Mouse (Mus musculus) lung, embryonic 16.5 days (tissue): ENCODE measurements around the gene Hs6st3. TPM values are rescaled to one million over a fixed set of nuclear protein-coding genes. Genes with fewer than 3 reads are reported as not detected.
"Not testable (repeated sequence)": the region's sequence is repeated elsewhere in the genome, so short reads cannot be mapped to it uniquely, and the experiment has no call there.

Experiments used
- ATAC-seq: fragments of 200-750 bp; cut with Nextera tagmentation; 2 replicates; pipeline ENCODE4 v1.8.0; 2017; ENCODE audit warnings: low read depth, mild to moderate bottlenecking, moderate library complexity
- H3K27ac ChIP-seq: fragments of 300-500 bp; sonication (generic); 2 replicates; pipeline ENCODE4 v1.5.1; 2014; ENCODE audit warnings: mild to moderate bottlenecking, control low read depth, low read length
- H3K27me3 ChIP-seq: fragments of 300-500 bp; sonication (generic); 2 replicates; pipeline ENCODE4 v1.6.1; 2014; ENCODE audit warnings: low read depth, low read length, mixed read lengths; ENCODE audit not compliant: control insufficient read depth, insufficient read depth
- H3K36me3 ChIP-seq: fragments of 300-500 bp; sonication (generic); 2 replicates; pipeline ENCODE4 v1.6.1; 2014; ENCODE audit warnings: low read length; ENCODE audit not compliant: control insufficient read depth, insufficient read depth
- H3K4me1 ChIP-seq: fragments of 300-500 bp; sonication (generic); replicated peaks from 2 replicates; pipeline ENCODE4 v1.6.1; 2014; ENCODE audit warnings: low read length, mixed read lengths; ENCODE audit not compliant: control insufficient read depth, insufficient read depth
- H3K4me2 ChIP-seq: fragments of 300-500 bp; sonication (generic); 2 replicates; pipeline ENCODE4 v1.6.1; 2014; ENCODE audit warnings: low read depth, low read length, control low read depth
- H3K4me3 ChIP-seq: fragments of 300-500 bp; sonication (generic); 2 replicates; pipeline ENCODE4 v1.5.1; 2014; ENCODE audit warnings: mild to moderate bottlenecking, low read length, control low read depth
- H3K9ac ChIP-seq: fragments of 300-500 bp; sonication (generic); 2 replicates; pipeline ENCODE4 v1.6.1; 2014; ENCODE audit warnings: low read length, control low read depth
- H3K9me3 ChIP-seq: fragments of 300-500 bp; sonication (generic); 2 replicates; pipeline ENCODE4 v1.6.1; 2016; ENCODE audit warnings: low read length; ENCODE audit not compliant: control insufficient read depth
- WGBS: fragments of 180-500 bp; shearing (Covaris S2); extraction: QIAGEN DNeasy Blood & Tissue Kit; methylation state at CpG from one replicate; pipeline ENCODE4 v1.1.7; 2014; 5-methylcytosine and 5-hydroxymethylcytosine counted together
- polyA plus RNA-seq: library from polyadenylated mRNA; unstranded; fragments of >200 nt; fragmentation: Nextera tagmentation; extraction: Ambion mirVana; gene quantifications from 2 replicates; pipeline ENCODE4 v1.2.1, GENCODE M21; 2015

Gene Hs6st3
- polyA plus RNA-seq, 1 experiment from 2014 or later, result 0.43 TPM

DNA sequence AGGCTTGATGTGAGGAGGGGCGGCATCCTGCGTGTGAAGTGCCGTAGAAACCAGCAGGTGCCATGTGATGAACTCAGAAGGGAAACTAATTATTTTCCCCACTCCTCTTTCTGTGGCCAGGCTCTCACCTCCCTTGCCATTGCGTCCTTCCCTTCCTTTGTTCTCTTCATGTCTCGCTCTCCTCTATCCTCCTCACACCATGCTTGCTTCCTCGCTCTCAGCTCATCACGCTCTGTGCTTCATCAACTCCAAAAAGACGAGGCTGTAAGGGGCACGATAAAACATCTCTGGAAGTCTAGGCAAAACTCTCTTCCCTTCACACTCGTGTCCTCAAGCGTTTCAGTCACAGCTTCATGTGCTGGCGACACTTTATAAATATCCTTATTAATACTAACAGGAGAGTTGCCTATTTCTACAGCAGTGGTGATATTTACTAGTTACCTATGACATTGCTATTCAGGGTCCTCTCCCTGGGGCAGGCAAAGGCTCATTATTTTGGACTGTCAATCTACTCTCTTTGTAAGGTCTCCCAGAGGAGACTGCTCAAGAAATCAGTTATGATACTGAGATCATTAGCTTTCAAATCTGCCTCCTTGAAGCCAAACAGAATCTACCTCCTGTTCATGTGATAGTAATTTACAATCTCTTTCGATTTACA, 394.9 kb downstream of the Hs6st3 start:
- H3K27me3 ChIP-seq, result no peaks in the 10 kb centered on the region
- no peaks in the 10 kb centered on the region for H3K36me3 ChIP-seq
- ATAC-seq, result no peak
- no peaks in the 10 kb centered on the region for H3K9me3 ChIP-seq
- H3K4me3 ChIP-seq, result no peak overlapping the region
- no peak overlapping the region for H3K27ac ChIP-seq
- no peak overlapping the region for H3K9ac ChIP-seq
- H3K4me2 ChIP-seq, result no peak overlapping the region
- H3K4me1 ChIP-seq, result no peaks in the 10 kb centered on the region
- 68% methylated on average over 13 of the region's 13 CpGs for WGBS

DNA sequence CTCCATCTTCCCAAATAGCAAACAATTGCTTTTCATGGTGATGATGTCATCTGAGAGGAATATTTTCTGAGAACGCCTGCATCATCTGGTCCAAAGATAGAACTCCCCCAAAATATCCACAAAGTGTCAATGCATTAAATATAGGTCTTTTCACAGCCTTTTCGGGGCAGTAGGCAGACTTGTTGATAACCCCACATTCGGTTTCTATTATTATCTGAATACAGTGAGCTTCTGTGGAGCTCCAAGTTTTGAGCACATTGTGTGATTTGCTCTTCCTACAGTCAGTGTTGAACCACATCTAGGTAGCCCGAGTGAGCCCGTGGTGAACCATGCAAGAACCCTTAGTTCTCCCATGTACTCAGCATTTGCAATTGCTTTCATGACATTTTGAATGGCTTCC, 402.4 kb downstream of the Hs6st3 start:
- no peaks in the 10 kb centered on the region for H3K27me3 ChIP-seq
- H3K4me2 ChIP-seq, result no peak overlapping the region
- no peak overlapping the region for H3K9ac ChIP-seq
- 83% methylated on average over 5 of the region's 5 CpGs for WGBS
- no peaks in the 10 kb centered on the region for H3K9me3 ChIP-seq
- no peaks in the 10 kb centered on the region for H3K4me1 ChIP-seq
- no peak for ATAC-seq
- no peak overlapping the region for H3K4me3 ChIP-seq
- no peak overlapping the region for H3K27ac ChIP-seq
- no peaks in the 10 kb centered on the region for H3K36me3 ChIP-seq

- Histone ChIP-seq H3K9ac (no peak overlapping the region), H3K9me3 (no peaks in the 10 kb centered on the region), H3K36me3 (no peaks in the 10 kb centered on the region), H3K4me3 (no peak overlapping the region), H3K27ac (no peak overlapping the region), H3K27me3 (no peaks in the 10 kb centered on the region), H3K4me1 (no peaks in the 10 kb centered on the region), H3K4me2 (no peak overlapping the region)
- no peak for ATAC-seq
- 54% methylated on average over 3 of the region's 3 CpGs for WGBS
Measured at GRCm38 (mm10) chr14:119544596-119544995, 406.5 kb downstream of the Hs6st3 start.

- Histone ChIP-seq H3K27ac (no peak overlapping the region), H3K9me3 (no peaks in the 10 kb centered on the region), H3K36me3 (no peaks in the 10 kb centered on the region), H3K4me2 (no peak overlapping the region), H3K9ac (no peak overlapping the region), H3K4me1 (no peaks in the 10 kb centered on the region), H3K4me3 (no peak overlapping the region), H3K27me3 (no peaks in the 10 kb centered on the region)
- no peak for ATAC-seq
- WGBS, result 78% methylated on average over 4 of the region's 4 CpGs
Measured at GRCm38 (mm10) chr14:119558356-119558755, 420.2 kb downstream of the Hs6st3 start.

DNA sequence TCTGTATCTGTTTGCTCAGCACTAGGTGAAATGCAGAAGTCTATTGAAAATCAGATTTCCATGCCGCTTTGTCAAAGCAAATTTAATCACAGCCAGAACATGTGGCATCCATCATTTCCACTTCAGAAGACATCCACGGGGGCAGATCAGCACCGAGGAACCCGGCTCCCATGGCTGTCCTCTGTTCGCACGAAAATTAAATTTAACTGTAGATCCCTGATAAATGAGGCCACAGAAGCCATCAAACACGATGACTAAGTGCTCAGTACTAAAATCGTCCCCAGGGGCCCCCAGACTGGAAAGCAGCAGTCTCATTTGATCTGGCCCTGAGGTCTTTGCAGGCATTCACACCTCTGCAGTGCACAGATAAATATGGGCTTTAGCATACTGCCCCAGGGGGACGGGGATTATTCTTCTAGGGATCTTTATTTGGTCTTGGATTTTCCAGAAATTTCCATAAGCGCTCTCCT, 443.9 kb downstream of the Hs6st3 start:
- Histone ChIP-seq H3K9ac (no peak overlapping the region), H3K4me3 (no peak overlapping the region), H3K36me3 (no peaks in the 10 kb centered on the region), H3K4me1 (no peaks in the 10 kb centered on the region; the same call in 1 of the 2 replicates), H3K27me3 (no peaks in the 10 kb centered on the region), H3K9me3 (no peaks in the 10 kb centered on the region), H3K4me2 (no peak overlapping the region), H3K27ac (no peak overlapping the region)
- ATAC-seq, result no peak; the same call in 1 of the 2 replicates
- WGBS, result 17% methylated on average over 10 of the region's 10 CpGs

DNA sequence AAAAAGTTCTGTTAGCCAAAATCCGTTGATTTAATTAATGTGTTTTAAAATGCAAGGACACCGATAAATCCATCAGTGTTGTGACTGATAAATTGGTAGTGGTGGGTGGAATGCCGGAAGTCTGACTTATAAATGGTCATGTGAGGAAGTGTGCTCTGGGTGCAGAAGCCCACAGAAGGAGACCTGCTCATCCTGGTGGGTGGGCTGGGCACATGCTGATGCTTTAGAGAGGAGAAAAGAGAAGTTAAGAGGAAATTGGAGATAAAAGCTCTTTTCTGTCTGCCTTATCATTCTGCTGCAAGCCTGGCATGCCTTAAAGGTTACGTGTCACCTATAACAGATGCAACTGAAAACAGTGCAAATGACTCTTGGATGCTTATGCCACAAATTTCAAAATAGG, 446.9 kb downstream of the Hs6st3 start:
- H3K9me3 ChIP-seq, result no peaks in the 10 kb centered on the region
- no peaks in the 10 kb centered on the region; the same call in 1 of the 2 replicates for H3K4me1 ChIP-seq
- no peak overlapping the region for H3K4me2 ChIP-seq
- no peak overlapping the region for H3K4me3 ChIP-seq
- no peaks in the 10 kb centered on the region for H3K27me3 ChIP-seq
- 48% methylated on average over 4 of the region's 4 CpGs for WGBS
- no peak overlapping the region for H3K27ac ChIP-seq
- no peak for ATAC-seq
- H3K9ac ChIP-seq, result no peak overlapping the region
- H3K36me3 ChIP-seq, result no peaks in the 10 kb centered on the region

GRCm38 (mm10) chr14:119587365-119587764, 449.2 kb downstream of the Hs6st3 start:
- H3K27ac ChIP-seq, ATAC-seq, H3K27me3 ChIP-seq, H3K9me3 ChIP-seq, H3K9ac ChIP-seq, H3K36me3 ChIP-seq, H3K4me1 ChIP-seq, H3K4me2 ChIP-seq, H3K4me3 ChIP-seq: not testable (repeated sequence)
- WGBS, result 92% methylated on average over 1 of the region's 1 CpGs

GRCm38 (mm10) chr14:119604327-119604726, 466.2 kb downstream of the Hs6st3 start:
- no peak overlapping the region for H3K27ac ChIP-seq
- no peak overlapping the region for H3K4me2 ChIP-seq
- no peak overlapping the region for H3K4me3 ChIP-seq
- H3K9ac ChIP-seq, result no peak overlapping the region
- H3K4me1 ChIP-seq, result no peaks in the 10 kb centered on the region; the same call in 1 of the 2 replicates
- no peaks in the 10 kb centered on the region for H3K9me3 ChIP-seq
- no peaks in the 10 kb centered on the region for H3K27me3 ChIP-seq
- no peak for ATAC-seq
- WGBS, result 45% methylated on average over 14 of the region's 14 CpGs
- no peaks in the 10 kb centered on the region for H3K36me3 ChIP-seq

GRCm38 (mm10) chr14:119612793-119613192, 474.7 kb downstream of the Hs6st3 start:
- Histone ChIP-seq H3K4me1 (no peaks in the 10 kb centered on the region), H3K4me3 (no peak overlapping the region), H3K27me3 (no peaks in the 10 kb centered on the region), H3K27ac (no peak overlapping the region), H3K9ac (no peak overlapping the region), H3K9me3 (no peaks in the 10 kb centered on the region), H3K36me3 (no peaks in the 10 kb centered on the region), H3K4me2 (no peak overlapping the region)
- 49% methylated on average over 2 of the region's 2 CpGs for WGBS
- peak; percentile 70; the same call in 1 of the 2 replicates for ATAC-seq
